Mouse (Mus musculus): ENCODE measurements around the gene Pgbd5. TPM values are rescaled to one million over a fixed set of nuclear protein-coding genes. Genes with fewer than 3 reads are reported as not detected.

Pgbd5 gene
- polyA plus RNA-seq, 1 experiment from 2014 or later = 1.9 TPM

DNA sequence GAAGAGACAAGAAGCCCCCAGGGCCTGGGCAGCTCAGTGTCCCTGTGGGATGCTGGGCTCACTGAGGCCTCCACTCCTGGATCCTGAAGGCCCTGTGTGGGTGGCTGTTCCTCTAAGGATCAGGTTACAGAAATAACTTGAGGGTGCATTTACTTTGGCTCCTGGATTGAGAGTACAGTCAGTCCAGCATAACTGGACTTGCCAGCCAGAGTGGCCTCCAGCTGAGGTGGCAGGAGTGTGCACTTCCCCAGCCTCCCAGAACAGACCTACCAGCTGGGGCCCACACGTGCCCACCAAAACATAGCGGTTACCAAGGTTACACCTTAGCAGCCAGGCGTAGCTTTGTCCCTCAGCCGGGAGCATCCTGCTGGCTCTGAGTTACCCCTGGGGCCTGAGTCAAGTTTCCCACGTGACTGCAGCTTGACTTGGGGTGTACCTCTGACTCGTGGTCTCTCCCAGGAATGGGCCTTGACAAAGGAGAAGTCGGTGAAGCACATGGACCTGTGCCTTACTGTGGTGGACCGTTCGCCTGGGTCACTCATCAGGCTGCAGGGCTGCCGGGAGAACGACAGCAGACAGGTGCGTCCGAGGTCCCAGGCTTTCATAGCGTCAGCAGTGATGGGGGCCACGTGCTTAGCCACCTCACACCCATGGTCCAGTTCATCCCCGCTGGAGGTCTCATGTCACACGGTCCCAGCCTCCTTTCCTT is 98.9 kb downstream of the Pgbd5 start:
- H3K27me3 ChIP-seq (ENCODE audit: control insufficient read depth, insufficient read depth, low read length) = no peaks in the 10 kb centered on the region
- H3K9ac ChIP-seq (ENCODE audit: low read depth, low read length) = 0 out of 2 replicates have a peak overlapping the region, but pooled peaks have one; percentile 16
- no peak overlapping the region for H3K4me3 ChIP-seq (ENCODE audit: low read depth, low read length)
- no peak overlapping the region for H3K27ac ChIP-seq (ENCODE audit: low read depth, low read length)
- 76% methylated on average over 17 of the region's 17 CpGs for WGBS (ENCODE audit: insufficient replicate concordance)
- no peak overlapping the region for H3K4me2 ChIP-seq
- no peak for ATAC-seq (replicated peaks; ENCODE audit: insufficient number of reproducible peaks, low FRiP score, low TSS enrichment)
- H3K36me3 ChIP-seq (ENCODE audit: control insufficient read depth, insufficient read depth, low read length) = peaks cover 19% of the 10 kb centered on the region
- H3K4me1 ChIP-seq (ENCODE audit: control insufficient read depth, insufficient read depth, low read length) = no peaks in the 10 kb centered on the region
- H3K9me3 ChIP-seq (replicated peaks; ENCODE audit: control insufficient read depth, low read length) = no peaks in the 10 kb centered on the region

DNA sequence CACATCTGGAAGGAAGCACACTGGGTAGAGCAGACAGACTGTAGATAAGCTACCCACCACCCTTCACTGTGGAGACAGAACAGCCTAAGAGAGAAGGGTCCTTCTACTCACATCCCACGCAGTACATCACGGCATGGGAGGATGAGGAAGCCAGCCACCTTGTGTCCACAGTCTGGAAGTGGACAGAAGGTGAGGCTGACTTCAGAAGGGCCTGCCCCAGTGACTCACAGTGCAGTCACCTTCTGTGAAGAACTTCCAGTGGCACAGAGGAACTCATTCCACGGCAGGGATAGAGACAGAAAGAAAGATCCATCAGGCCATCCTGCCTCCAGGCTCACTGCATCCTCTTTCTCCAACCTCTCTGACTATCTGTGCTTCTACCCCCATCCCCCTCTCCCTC is 99.7 kb downstream of the Pgbd5 start:
- 84% methylated on average over 3 of the region's 3 CpGs for WGBS (ENCODE audit: insufficient replicate concordance)
- H3K27ac ChIP-seq (ENCODE audit: low read depth, low read length) = no peak overlapping the region
- H3K9me3 ChIP-seq (replicated peaks; ENCODE audit: control insufficient read depth, low read length) = no peaks in the 10 kb centered on the region
- H3K4me3 ChIP-seq (ENCODE audit: low read depth, low read length) = no peak overlapping the region
- peaks cover 18% of the 10 kb centered on the region for H3K36me3 ChIP-seq (ENCODE audit: control insufficient read depth, insufficient read depth, low read length)
- H3K4me1 ChIP-seq (ENCODE audit: control insufficient read depth, insufficient read depth, low read length) = no peaks in the 10 kb centered on the region
- no peak overlapping the region for H3K4me2 ChIP-seq
- H3K9ac ChIP-seq (ENCODE audit: low read depth, low read length) = no peak overlapping the region
- no peaks in the 10 kb centered on the region for H3K27me3 ChIP-seq (ENCODE audit: control insufficient read depth, insufficient read depth, low read length)
- ATAC-seq (replicated peaks; ENCODE audit: insufficient number of reproducible peaks, low FRiP score, low TSS enrichment) = no peak

DNA sequence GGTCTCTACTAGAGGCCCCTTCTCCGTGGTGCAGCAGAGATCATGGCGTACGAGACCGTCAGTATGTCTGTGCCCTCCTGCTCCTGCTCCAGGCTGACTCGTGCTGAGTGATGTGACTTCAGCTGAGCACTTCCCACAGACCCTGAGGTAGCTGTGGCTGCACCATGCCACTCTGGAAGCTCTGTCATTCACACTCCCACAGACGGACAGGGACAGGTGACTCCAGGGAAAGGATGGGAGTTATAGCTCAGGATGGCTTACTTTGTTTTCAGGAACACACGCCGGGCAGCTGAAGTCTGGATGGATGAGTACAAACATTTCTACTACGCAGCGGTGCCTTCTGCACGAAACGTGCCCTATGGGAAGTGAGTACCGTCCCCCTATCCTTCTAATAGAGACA is 103.2 kb downstream of the Pgbd5 start:
- Histone ChIP-seq H3K27me3 (ENCODE audit: control insufficient read depth, insufficient read depth, low read length) (no peaks in the 10 kb centered on the region), H3K4me3 (ENCODE audit: low read depth, low read length) (no peak overlapping the region), H3K36me3 (ENCODE audit: control insufficient read depth, insufficient read depth, low read length) (peaks cover 23% of the 10 kb centered on the region), H3K4me2 (no peak overlapping the region), H3K4me1 (ENCODE audit: control insufficient read depth, insufficient read depth, low read length) (no peaks in the 10 kb centered on the region), H3K9ac (ENCODE audit: low read depth, low read length) (no peak overlapping the region), H3K27ac (ENCODE audit: low read depth, low read length) (no peak overlapping the region), H3K9me3 (replicated peaks; ENCODE audit: control insufficient read depth, low read length) (no peaks in the 10 kb centered on the region)
- 89% methylated on average over 13 of the region's 13 CpGs for WGBS (ENCODE audit: insufficient replicate concordance)
- ATAC-seq (replicated peaks; ENCODE audit: insufficient number of reproducible peaks, low FRiP score, low TSS enrichment) = no peak

DNA sequence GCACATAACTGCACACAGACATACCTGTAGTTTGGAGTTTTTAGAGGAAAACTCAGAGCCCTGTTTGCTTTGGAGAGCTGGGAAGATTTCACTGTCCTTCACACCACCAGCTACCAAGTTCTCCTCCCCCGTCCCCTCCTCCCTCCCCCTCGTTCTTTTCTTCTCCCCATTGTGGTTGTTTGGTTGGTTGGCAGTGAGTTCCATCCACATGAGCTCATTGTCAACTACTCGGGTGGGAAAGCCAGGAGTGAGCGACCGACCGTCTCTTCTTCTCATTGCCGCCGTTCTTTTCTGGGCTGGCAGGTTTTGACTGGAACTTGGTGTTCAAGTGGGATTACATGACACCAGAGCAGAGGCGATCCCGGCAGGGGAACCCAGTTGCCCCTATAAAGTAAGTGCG is 107.8 kb downstream of the Pgbd5 start:
- H3K27me3 ChIP-seq (ENCODE audit: control insufficient read depth, insufficient read depth, low read length) = no peaks in the 10 kb centered on the region
- no peak overlapping the region for H3K4me3 ChIP-seq (ENCODE audit: low read depth, low read length)
- 76% methylated on average over 11 of the region's 11 CpGs for WGBS (ENCODE audit: insufficient replicate concordance)
- no peaks in the 10 kb centered on the region for H3K9me3 ChIP-seq (replicated peaks; ENCODE audit: control insufficient read depth, low read length)
- peaks cover 9% of the 10 kb centered on the region for H3K4me1 ChIP-seq (ENCODE audit: control insufficient read depth, insufficient read depth, low read length)
- ATAC-seq (replicated peaks; ENCODE audit: insufficient number of reproducible peaks, low FRiP score, low TSS enrichment) = no peak
- H3K9ac ChIP-seq (ENCODE audit: low read depth, low read length) = no peak overlapping the region
- H3K4me2 ChIP-seq = no peak overlapping the region
- H3K27ac ChIP-seq (ENCODE audit: low read depth, low read length) = no peak overlapping the region
- H3K36me3 ChIP-seq (ENCODE audit: control insufficient read depth, insufficient read depth, low read length) = peaks cover 13% of the 10 kb centered on the region

DNA sequence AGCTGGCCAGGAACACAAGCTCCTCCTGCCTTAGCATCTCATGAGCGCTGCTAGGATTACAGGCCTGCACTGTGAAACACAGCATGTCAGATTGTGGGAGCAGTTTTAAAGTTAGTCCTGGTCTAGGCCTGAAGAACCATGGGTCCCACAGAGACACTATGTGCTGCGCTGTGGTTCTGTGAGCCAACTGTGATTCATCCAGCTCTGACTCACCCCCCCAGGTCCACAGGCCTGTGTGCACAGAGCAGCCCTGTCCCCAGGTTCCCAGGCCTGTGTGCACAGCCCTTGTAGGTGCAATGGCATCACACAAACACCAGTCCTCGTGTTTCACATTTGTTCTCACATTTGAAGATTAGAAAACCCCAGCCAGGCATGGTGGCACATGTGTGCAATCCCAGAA is 108.4 kb downstream of the Pgbd5 start:
- H3K4me2 ChIP-seq = no peak overlapping the region
- H3K4me1 ChIP-seq (ENCODE audit: control insufficient read depth, insufficient read depth, low read length) = peaks cover 9% of the 10 kb centered on the region
- no peak for ATAC-seq (replicated peaks; ENCODE audit: insufficient number of reproducible peaks, low FRiP score, low TSS enrichment)
- peaks cover 13% of the 10 kb centered on the region for H3K36me3 ChIP-seq (ENCODE audit: control insufficient read depth, insufficient read depth, low read length)
- 78% methylated on average over 3 of the region's 3 CpGs for WGBS (ENCODE audit: insufficient replicate concordance)
- H3K4me3 ChIP-seq (ENCODE audit: low read depth, low read length) = no peak overlapping the region
- H3K27me3 ChIP-seq (ENCODE audit: control insufficient read depth, insufficient read depth, low read length) = no peaks in the 10 kb centered on the region
- no peak overlapping the region for H3K27ac ChIP-seq (ENCODE audit: low read depth, low read length)
- H3K9ac ChIP-seq (ENCODE audit: low read depth, low read length) = no peak overlapping the region
- no peaks in the 10 kb centered on the region for H3K9me3 ChIP-seq (replicated peaks; ENCODE audit: control insufficient read depth, low read length)

DNA sequence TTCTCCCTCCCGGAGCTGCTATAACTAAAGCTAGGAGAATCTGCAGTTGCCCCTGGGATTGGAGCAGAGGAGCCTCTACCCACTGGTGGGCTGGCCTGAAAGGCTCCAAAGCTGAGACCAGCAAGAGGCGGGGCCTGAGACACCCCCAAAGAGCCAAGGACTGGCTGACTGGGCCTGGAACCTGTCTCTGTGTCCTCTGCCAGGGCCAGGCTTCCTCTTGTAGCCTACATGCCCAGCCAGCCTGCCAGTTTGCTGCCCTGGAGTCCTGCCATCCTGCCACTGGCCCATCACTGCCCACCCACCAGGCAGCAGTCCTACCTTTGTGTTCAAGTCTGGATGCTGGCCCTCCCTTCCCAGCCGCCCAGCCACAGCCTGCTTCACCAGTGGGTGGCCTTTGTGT is 109.0 kb downstream of the Pgbd5 start:
- no peaks in the 10 kb centered on the region for H3K9me3 ChIP-seq (replicated peaks; ENCODE audit: control insufficient read depth, low read length)
- peaks cover 17% of the 10 kb centered on the region for H3K36me3 ChIP-seq (ENCODE audit: control insufficient read depth, insufficient read depth, low read length)
- no peaks in the 10 kb centered on the region for H3K27me3 ChIP-seq (ENCODE audit: control insufficient read depth, insufficient read depth, low read length)
- peaks cover 9% of the 10 kb centered on the region for H3K4me1 ChIP-seq (ENCODE audit: control insufficient read depth, insufficient read depth, low read length)
- WGBS (ENCODE audit: insufficient replicate concordance) = 84% methylated on average over 2 of the region's 3 CpGs
- no peak for ATAC-seq (replicated peaks; ENCODE audit: insufficient number of reproducible peaks, low FRiP score, low TSS enrichment)
- H3K4me2 ChIP-seq = no peak overlapping the region
- no peak overlapping the region for H3K9ac ChIP-seq (ENCODE audit: low read depth, low read length)
- H3K27ac ChIP-seq (ENCODE audit: low read depth, low read length) = no peak overlapping the region
- no peak overlapping the region for H3K4me3 ChIP-seq (ENCODE audit: low read depth, low read length)

DNA sequence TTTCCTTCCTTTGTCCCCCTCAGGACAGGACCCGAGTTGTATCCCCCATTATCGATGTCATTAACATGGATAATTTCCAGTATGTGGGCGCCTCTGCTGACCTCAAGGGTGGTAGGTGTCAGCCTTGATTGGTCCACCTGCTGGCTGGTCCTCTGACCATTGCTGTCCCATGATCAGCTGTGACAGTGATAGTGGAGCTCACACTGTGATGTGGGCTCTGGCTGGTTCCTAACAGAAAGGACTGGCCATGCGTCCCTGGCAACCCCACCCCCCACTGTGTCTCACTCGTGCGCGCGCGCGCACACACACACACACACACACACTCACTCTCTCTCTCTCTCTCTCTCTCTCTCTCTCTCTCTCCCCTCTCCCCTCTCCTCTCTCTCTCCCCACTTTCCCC is 109.8 kb downstream of the Pgbd5 start:
- Histone ChIP-seq H3K27ac (ENCODE audit: low read depth, low read length) (no peak overlapping the region), H3K36me3 (ENCODE audit: control insufficient read depth, insufficient read depth, low read length) (peaks cover 14% of the 10 kb centered on the region), H3K27me3 (ENCODE audit: control insufficient read depth, insufficient read depth, low read length) (no peaks in the 10 kb centered on the region), H3K4me2 (no peak overlapping the region), H3K9ac (ENCODE audit: low read depth, low read length) (no peak overlapping the region), H3K4me1 (ENCODE audit: control insufficient read depth, insufficient read depth, low read length) (peaks cover 9% of the 10 kb centered on the region), H3K9me3 (replicated peaks; ENCODE audit: control insufficient read depth, low read length) (no peaks in the 10 kb centered on the region), H3K4me3 (ENCODE audit: low read depth, low read length) (no peak overlapping the region)
- no peak for ATAC-seq (replicated peaks; ENCODE audit: insufficient number of reproducible peaks, low FRiP score, low TSS enrichment)
- WGBS (ENCODE audit: insufficient replicate concordance) = 75% methylated on average over 10 of the region's 10 CpGs

DNA sequence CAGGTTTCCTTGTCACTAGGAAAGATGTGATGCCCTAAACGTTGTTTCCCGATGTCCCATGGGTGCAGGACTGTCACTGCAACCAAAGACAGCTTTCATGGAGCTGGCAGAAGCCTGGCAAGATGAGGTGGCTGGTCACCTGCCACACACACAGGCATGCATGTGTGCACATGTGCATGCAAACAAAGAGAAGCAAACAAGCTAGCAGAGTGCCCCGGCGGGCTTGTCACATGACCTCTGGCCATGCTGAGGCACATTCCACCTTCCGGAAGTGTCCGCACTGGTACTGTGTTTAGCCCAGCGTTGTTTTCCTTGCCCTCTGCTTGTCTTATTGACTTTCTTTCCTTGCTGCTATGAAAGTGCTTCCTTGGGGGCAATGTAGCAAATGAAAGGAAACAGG is 111.2 kb downstream of the Pgbd5 start:
- H3K27ac ChIP-seq (ENCODE audit: low read depth, low read length) = no peak overlapping the region
- H3K9me3 ChIP-seq (replicated peaks; ENCODE audit: control insufficient read depth, low read length) = no peaks in the 10 kb centered on the region
- no peaks in the 10 kb centered on the region for H3K27me3 ChIP-seq (ENCODE audit: control insufficient read depth, insufficient read depth, low read length)
- no peak overlapping the region for H3K9ac ChIP-seq (ENCODE audit: low read depth, low read length)
- WGBS (ENCODE audit: insufficient replicate concordance) = 90% methylated on average over 7 of the region's 7 CpGs
- peaks cover 9% of the 10 kb centered on the region for H3K4me1 ChIP-seq (ENCODE audit: control insufficient read depth, insufficient read depth, low read length)
- no peak overlapping the region for H3K4me2 ChIP-seq
- H3K36me3 ChIP-seq (ENCODE audit: control insufficient read depth, insufficient read depth, low read length) = peaks cover 14% of the 10 kb centered on the region
- H3K4me3 ChIP-seq (ENCODE audit: low read depth, low read length) = no peak overlapping the region
- ATAC-seq (replicated peaks; ENCODE audit: insufficient number of reproducible peaks, low FRiP score, low TSS enrichment) = no peak

DNA sequence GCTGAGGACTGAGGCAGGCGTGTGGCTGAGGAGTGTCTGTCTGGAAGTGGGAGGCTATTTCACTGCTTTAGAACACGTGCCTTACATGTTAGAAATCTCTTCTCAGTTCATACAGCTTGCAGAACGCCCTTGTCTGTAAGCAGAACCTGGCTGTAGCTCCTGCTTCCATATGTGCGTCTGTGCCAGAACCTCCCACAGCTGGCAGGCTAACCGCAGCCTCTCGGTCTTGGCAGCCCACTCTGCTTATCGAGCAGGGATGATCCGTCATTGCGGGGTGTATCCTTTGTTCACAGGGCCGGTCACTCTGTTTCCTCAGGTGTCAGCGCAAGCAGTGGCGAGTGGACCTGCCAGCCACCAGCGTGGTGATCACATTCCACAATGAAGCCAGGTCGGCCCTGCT is 116.1 kb downstream of the Pgbd5 start:
- 90% methylated on average over 14 of the region's 14 CpGs for WGBS (ENCODE audit: insufficient replicate concordance)
- peaks cover 9% of the 10 kb centered on the region for H3K36me3 ChIP-seq (ENCODE audit: control insufficient read depth, insufficient read depth, low read length)

More for the DNA sequence above, 116.1 kb downstream of the Pgbd5 start:
- no peak overlapping the region for H3K4me3 ChIP-seq (ENCODE audit: low read depth, low read length)
- ATAC-seq (replicated peaks; ENCODE audit: insufficient number of reproducible peaks, low FRiP score, low TSS enrichment) = no peak
- peaks cover 12% of the 10 kb centered on the region for H3K4me1 ChIP-seq (ENCODE audit: control insufficient read depth, insufficient read depth, low read length)
- H3K9me3 ChIP-seq (replicated peaks; ENCODE audit: control insufficient read depth, low read length) = no peaks in the 10 kb centered on the region
- no peak overlapping the region for H3K4me2 ChIP-seq
- no peak overlapping the region for H3K27ac ChIP-seq (ENCODE audit: low read depth, low read length)
- no peaks in the 10 kb centered on the region for H3K27me3 ChIP-seq (ENCODE audit: control insufficient read depth, insufficient read depth, low read length)
- H3K9ac ChIP-seq (ENCODE audit: low read depth, low read length) = no peak overlapping the region
